Mouse (Mus musculus): ENCODE measurements around the gene Olfr1392. TPM values are rescaled to one million over a fixed set of nuclear protein-coding genes. Genes with fewer than 3 reads are reported as not detected.
A peak's percentile ranks its signal among the peaks of the same experiment; 100 is the strongest.
"Not testable (repeated sequence)": the region's sequence is repeated elsewhere in the genome, so short reads cannot be mapped to it uniquely, and the experiment has no call there.

Gene Olfr1392
- not detected in 2 replicates for polyA plus RNA-seq (2014; fragmentation: Nextera tagmentation; extraction: Ambion mirVana)

- 75% methylated on average over 1 of the region's 1 CpGs for whole genome bisulfite sequencing
- H3K4me3 ChIP-seq (ENCODE audit: low read depth, low read length); H3K27ac ChIP-seq (ENCODE audit: low read depth, low read length); ATAC-seq (replicated peaks; ENCODE audit: low FRiP score); H3K9ac ChIP-seq (ENCODE audit: low read length); H3K36me3 ChIP-seq (ENCODE audit: control insufficient read depth, insufficient read depth, low read length); DNase-seq (ENCODE audit: low spot score); H3K9me3 ChIP-seq (ENCODE audit: control insufficient read depth, low read length); H3K27me3 ChIP-seq (ENCODE audit: control insufficient read depth, insufficient read depth, low read length); H3K4me1 ChIP-seq (replicated peaks; ENCODE audit: control insufficient read depth, insufficient read depth, low read length); H3K4me2 ChIP-seq (ENCODE audit: low read depth, low read length, severe bottlenecking): not testable (repeated sequence)
Observed at GRCm38 (mm10) chr11:49284982-49285381, at the start of gene Olfr1392. TSS of gene Olfr1392 (plus strand) at chr11:49285282.

GRCm38 (mm10) chr11:49235459-49236207 is 49.4 kb upstream of the Olfr1392 start:
- H3K4me2 ChIP-seq (ENCODE audit: low read depth, low read length, severe bottlenecking), result no peak overlapping the region
- DNase-seq (ENCODE audit: low spot score) (no peak), ATAC-seq (replicated peaks; ENCODE audit: low FRiP score) (no peak)
- H3K27ac ChIP-seq (ENCODE audit: low read depth, low read length), result no peak overlapping the region
- no peaks in the 10 kb centered on the region for H3K27me3 ChIP-seq (ENCODE audit: control insufficient read depth, insufficient read depth, low read length)
- H3K4me3 ChIP-seq (ENCODE audit: low read depth, low read length), result no peak overlapping the region
- no peaks in the 10 kb centered on the region for H3K4me1 ChIP-seq (replicated peaks; ENCODE audit: control insufficient read depth, insufficient read depth, low read length)
- no peak overlapping the region for H3K9ac ChIP-seq (ENCODE audit: low read length)
- WGBS, result 68% methylated on average over 3 of the region's 3 CpGs
- no peaks in the 10 kb centered on the region for H3K9me3 ChIP-seq (ENCODE audit: control insufficient read depth, low read length)
- H3K36me3 ChIP-seq (ENCODE audit: control insufficient read depth, insufficient read depth, low read length), result no peaks in the 10 kb centered on the region

- H3K4me2 ChIP-seq (ENCODE audit: low read depth, low read length, severe bottlenecking), result no peak overlapping the region
- H3K36me3 ChIP-seq (ENCODE audit: control insufficient read depth, insufficient read depth, low read length), result no peaks in the 10 kb centered on the region
- H3K27me3 ChIP-seq (ENCODE audit: control insufficient read depth, insufficient read depth, low read length), result no peaks in the 10 kb centered on the region
- 88% methylated on average over 1 of the region's 1 CpGs for WGBS
- no peaks in the 10 kb centered on the region for H3K4me1 ChIP-seq (replicated peaks; ENCODE audit: control insufficient read depth, insufficient read depth, low read length)
- H3K27ac ChIP-seq (ENCODE audit: low read depth, low read length), result no peak overlapping the region
- no peak overlapping the region for H3K4me3 ChIP-seq (ENCODE audit: low read depth, low read length)
- no peak for ATAC-seq (replicated peaks; ENCODE audit: low FRiP score)
- H3K9ac ChIP-seq (ENCODE audit: low read length), result no peak overlapping the region
- no peak for DNase-seq (ENCODE audit: low spot score)
- no peaks in the 10 kb centered on the region for H3K9me3 ChIP-seq (ENCODE audit: control insufficient read depth, low read length)
Observed at GRCm38 (mm10) chr11:49236891-49237290, 48.2 kb upstream of the Olfr1392 start.

GRCm38 (mm10) chr11:49237532-49237931 is 47.5 kb upstream of the Olfr1392 start:
- H3K9ac ChIP-seq (ENCODE audit: low read length), result no peak overlapping the region
- H3K9me3 ChIP-seq (ENCODE audit: control insufficient read depth, low read length), result no peaks in the 10 kb centered on the region
- DNase-seq (ENCODE audit: low spot score) (no peak), ATAC-seq (replicated peaks; ENCODE audit: low FRiP score) (no peak)
- H3K27me3 ChIP-seq (ENCODE audit: control insufficient read depth, insufficient read depth, low read length), result no peaks in the 10 kb centered on the region
- no peak overlapping the region for H3K27ac ChIP-seq (ENCODE audit: low read depth, low read length)
- H3K36me3 ChIP-seq (ENCODE audit: control insufficient read depth, insufficient read depth, low read length), result no peaks in the 10 kb centered on the region
- no peak overlapping the region for H3K4me2 ChIP-seq (ENCODE audit: low read depth, low read length, severe bottlenecking)
- no peak overlapping the region for H3K4me3 ChIP-seq (ENCODE audit: low read depth, low read length)
- H3K4me1 ChIP-seq (replicated peaks; ENCODE audit: control insufficient read depth, insufficient read depth, low read length), result no peaks in the 10 kb centered on the region
- WGBS, result 84% methylated on average over 2 of the region's 2 CpGs

- WGBS, result 100% methylated on average over 1 of the region's 1 CpGs
- H3K4me3 ChIP-seq (ENCODE audit: low read depth, low read length), result no peak overlapping the region
Observed at GRCm38 (mm10) chr11:49240310-49240709, 44.8 kb upstream of the Olfr1392 start.

GRCm38 (mm10) chr11:49240874-49241273 is 44.2 kb upstream of the Olfr1392 start:
- Histone ChIP-seq H3K9ac (ENCODE audit: low read length) (no peak overlapping the region), H3K4me2 (ENCODE audit: low read depth, low read length, severe bottlenecking) (no peak overlapping the region)
- DNase-seq (ENCODE audit: low spot score), result no peak

More at GRCm38 (mm10) chr11:49240310-49240709, 44.8 kb upstream of the Olfr1392 start:
- H3K27ac ChIP-seq (ENCODE audit: low read depth, low read length), result no peak overlapping the region
- DNase-seq (ENCODE audit: low spot score) (no peak), ATAC-seq (replicated peaks; ENCODE audit: low FRiP score) (no peak)
- H3K4me2 ChIP-seq (ENCODE audit: low read depth, low read length, severe bottlenecking), result no peak overlapping the region
- H3K36me3 ChIP-seq (ENCODE audit: control insufficient read depth, insufficient read depth, low read length), result no peaks in the 10 kb centered on the region
- H3K9me3 ChIP-seq (ENCODE audit: control insufficient read depth, low read length), result no peaks in the 10 kb centered on the region
- H3K9ac ChIP-seq (ENCODE audit: low read length), result no peak overlapping the region
- H3K27me3 ChIP-seq (ENCODE audit: control insufficient read depth, insufficient read depth, low read length), result no peaks in the 10 kb centered on the region
- H3K4me1 ChIP-seq (replicated peaks; ENCODE audit: control insufficient read depth, insufficient read depth, low read length), result peaks cover 6% of the 10 kb centered on the region

GRCm38 (mm10) chr11:49241471-49241870 is 43.6 kb upstream of the Olfr1392 start:
- no CpG with 5 or more reads among the region's 1 CpGs for WGBS

More at GRCm38 (mm10) chr11:49240874-49241273, 44.2 kb upstream of the Olfr1392 start:
- H3K4me3 ChIP-seq (ENCODE audit: low read depth, low read length), result no peak overlapping the region
- H3K36me3 ChIP-seq (ENCODE audit: control insufficient read depth, insufficient read depth, low read length), result no peaks in the 10 kb centered on the region
- peaks cover 9% of the 10 kb centered on the region for H3K4me1 ChIP-seq (replicated peaks; ENCODE audit: control insufficient read depth, insufficient read depth, low read length)
- WGBS, result 89% methylated on average over 4 of the region's 4 CpGs
- no peak overlapping the region for H3K27ac ChIP-seq (ENCODE audit: low read depth, low read length)
- ATAC-seq (replicated peaks; ENCODE audit: low FRiP score), result no peak
- H3K27me3 ChIP-seq (ENCODE audit: control insufficient read depth, insufficient read depth, low read length), result no peaks in the 10 kb centered on the region
- H3K9me3 ChIP-seq (ENCODE audit: control insufficient read depth, low read length), result no peaks in the 10 kb centered on the region

GRCm38 (mm10) chr11:49242944-49243626 is 42.0 kb upstream of the Olfr1392 start:
- peak overlapping the region; percentile 60 for H3K4me2 ChIP-seq (ENCODE audit: low read depth, low read length, severe bottlenecking)
- ATAC-seq (replicated peaks; ENCODE audit: low FRiP score), result peak; percentile 8
- H3K4me1 ChIP-seq (replicated peaks; ENCODE audit: control insufficient read depth, insufficient read depth, low read length), result peaks cover 9% of the 10 kb centered on the region
- no peaks in the 10 kb centered on the region for H3K36me3 ChIP-seq (ENCODE audit: control insufficient read depth, insufficient read depth, low read length)
- WGBS, result 21% methylated on average over 11 of the region's 11 CpGs
- peak overlapping the region; percentile 49 for H3K4me3 ChIP-seq (ENCODE audit: low read depth, low read length)
- DNase-seq (ENCODE audit: low spot score), result no peak
- peak overlapping the region; percentile 67 for H3K9ac ChIP-seq (ENCODE audit: low read length)
- H3K9me3 ChIP-seq (ENCODE audit: control insufficient read depth, low read length), result no peaks in the 10 kb centered on the region
- H3K27ac ChIP-seq (ENCODE audit: low read depth, low read length), result peak overlapping the region; percentile 83
- H3K27me3 ChIP-seq (ENCODE audit: control insufficient read depth, insufficient read depth, low read length), result no peaks in the 10 kb centered on the region

More at GRCm38 (mm10) chr11:49241471-49241870, 43.6 kb upstream of the Olfr1392 start:
- Histone ChIP-seq H3K4me1 (replicated peaks; ENCODE audit: control insufficient read depth, insufficient read depth, low read length) (peaks cover 9% of the 10 kb centered on the region), H3K9ac (ENCODE audit: low read length) (no peak overlapping the region), H3K4me2 (ENCODE audit: low read depth, low read length, severe bottlenecking) (no peak overlapping the region), H3K27ac (ENCODE audit: low read depth, low read length) (no peak overlapping the region), H3K9me3 (ENCODE audit: control insufficient read depth, low read length) (no peaks in the 10 kb centered on the region), H3K27me3 (ENCODE audit: control insufficient read depth, insufficient read depth, low read length) (no peaks in the 10 kb centered on the region), H3K36me3 (ENCODE audit: control insufficient read depth, insufficient read depth, low read length) (no peaks in the 10 kb centered on the region), H3K4me3 (ENCODE audit: low read depth, low read length) (no peak overlapping the region)
- DNase-seq (ENCODE audit: low spot score) (no peak), ATAC-seq (replicated peaks; ENCODE audit: low FRiP score) (no peak)

All from forebrain, embryonic 11.5 days (tissue).